Mouse (Mus musculus): ENCODE measurements around the gene Ap1g2. TPM values are rescaled to one million over a fixed set of nuclear protein-coding genes. Genes with fewer than 3 reads are reported as not detected.
A peak's percentile ranks its signal among the peaks of the same experiment; 100 is the strongest.

Ap1g2 gene
- polyA plus RNA-seq, 1 experiment from 2014 or later = 8.6 TPM

DNA sequence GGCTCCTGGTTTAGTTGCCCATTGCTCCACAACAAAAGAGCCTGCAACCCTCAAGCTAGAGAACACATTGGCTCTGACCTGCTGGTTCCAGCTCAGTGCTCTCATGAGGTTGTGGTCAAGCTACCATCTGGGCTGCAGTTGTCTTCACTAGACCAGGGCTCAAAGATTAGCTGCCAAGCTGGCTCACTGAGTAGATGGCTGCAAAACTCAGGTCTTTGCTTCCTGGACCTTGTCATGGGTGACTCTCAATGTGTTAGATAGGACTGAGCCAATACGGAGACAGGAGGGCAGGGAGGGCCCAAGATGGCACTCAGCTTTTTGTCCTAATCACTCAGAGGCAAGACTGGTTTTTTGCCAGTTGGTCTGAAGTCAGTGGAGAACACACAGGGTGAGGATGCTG lies 39.9 kb upstream of the Ap1g2 start:
- ATAC-seq (ENCODE audit: insufficient number of reproducible peaks, insufficient read depth, low FRiP score, low read depth) = no peak
- H3K9ac ChIP-seq (ENCODE audit: low read length) = no peak overlapping the region
- H3K4me3 ChIP-seq (ENCODE audit: control insufficient read depth in 1 of 2, insufficient read depth in 1 of 2, low read depth in 1 of 2, low read length in 2 of 2) = no peak overlapping the region
- H3K36me3 ChIP-seq (ENCODE audit: control insufficient read depth, insufficient read depth, low read length) = no peaks in the 10 kb centered on the region
- H3K4me1 ChIP-seq (ENCODE audit: control insufficient read depth in 2 of 2, insufficient read depth in 2 of 2, low read length in 2 of 2) = peaks cover 8 to 11% of the 10 kb centered on the region in 2 experiments
- H3K27ac ChIP-seq (replicated peaks in 1 of 2; ENCODE audit: control insufficient read depth in 1 of 2, insufficient read depth in 1 of 2, low read depth in 2 of 2, low read length in 2 of 2) = no peak overlapping the region
- H3K4me2 ChIP-seq (ENCODE audit: low read length) = no peak overlapping the region
- no peaks in the 10 kb centered on the region for H3K27me3 ChIP-seq (ENCODE audit: control insufficient read depth, insufficient read depth, low read length)
- H3K9me3 ChIP-seq (ENCODE audit: control insufficient read depth, low read length) = no peaks in the 10 kb centered on the region
- 86% methylated on average over 1 of the region's 1 CpGs for WGBS

- WGBS = 52% methylated on average over 7 of the region's 7 CpGs
- no peaks in the 10 kb centered on the region for H3K36me3 ChIP-seq (ENCODE audit: control insufficient read depth, insufficient read depth, low read length)
Observed at GRCm38 (mm10) chr14:55139313-55139712, 32.9 kb upstream of the Ap1g2 start.

GRCm38 (mm10) chr14:55135676-55136075 lies 29.3 kb upstream of the Ap1g2 start:
- Histone ChIP-seq H3K4me2 (ENCODE audit: low read length) (no peak overlapping the region), H3K9me3 (ENCODE audit: control insufficient read depth, low read length) (no peaks in the 10 kb centered on the region), H3K4me1 (ENCODE audit: control insufficient read depth in 2 of 2, insufficient read depth in 2 of 2, low read length in 2 of 2) (no peaks in the 10 kb centered on the region), H3K4me3 (ENCODE audit: control insufficient read depth in 1 of 2, insufficient read depth in 1 of 2, low read depth in 1 of 2, low read length in 2 of 2) (no peak overlapping the region), H3K27ac (replicated peaks in 1 of 2; ENCODE audit: control insufficient read depth in 1 of 2, insufficient read depth in 1 of 2, low read depth in 2 of 2, low read length in 2 of 2) (no peak overlapping the region), H3K27me3 (ENCODE audit: control insufficient read depth, insufficient read depth, low read length) (no peaks in the 10 kb centered on the region), H3K9ac (ENCODE audit: low read length) (no peak overlapping the region), H3K36me3 (ENCODE audit: control insufficient read depth, insufficient read depth, low read length) (no peaks in the 10 kb centered on the region)
- 50% methylated on average over 8 of the region's 8 CpGs for WGBS
- ATAC-seq (ENCODE audit: insufficient number of reproducible peaks, insufficient read depth, low FRiP score, low read depth) = no peak

More at GRCm38 (mm10) chr14:55139313-55139712, 32.9 kb upstream of the Ap1g2 start:
- H3K9ac ChIP-seq (ENCODE audit: low read length) = no peak overlapping the region
- no peaks in the 10 kb centered on the region for H3K9me3 ChIP-seq (ENCODE audit: control insufficient read depth, low read length)
- no peak overlapping the region for H3K4me2 ChIP-seq (ENCODE audit: low read length)
- H3K4me1 ChIP-seq (ENCODE audit: control insufficient read depth in 2 of 2, insufficient read depth in 2 of 2, low read length in 2 of 2) = no peaks in the 10 kb centered on the region
- H3K27ac ChIP-seq (replicated peaks in 1 of 2; ENCODE audit: control insufficient read depth in 1 of 2, insufficient read depth in 1 of 2, low read depth in 2 of 2, low read length in 2 of 2) = no peak overlapping the region
- no peak overlapping the region for H3K4me3 ChIP-seq (ENCODE audit: control insufficient read depth in 1 of 2, insufficient read depth in 1 of 2, low read depth in 1 of 2, low read length in 2 of 2)
- no peaks in the 10 kb centered on the region for H3K27me3 ChIP-seq (ENCODE audit: control insufficient read depth, insufficient read depth, low read length)
- ATAC-seq (ENCODE audit: insufficient number of reproducible peaks, insufficient read depth, low FRiP score, low read depth) = no peak

DNA sequence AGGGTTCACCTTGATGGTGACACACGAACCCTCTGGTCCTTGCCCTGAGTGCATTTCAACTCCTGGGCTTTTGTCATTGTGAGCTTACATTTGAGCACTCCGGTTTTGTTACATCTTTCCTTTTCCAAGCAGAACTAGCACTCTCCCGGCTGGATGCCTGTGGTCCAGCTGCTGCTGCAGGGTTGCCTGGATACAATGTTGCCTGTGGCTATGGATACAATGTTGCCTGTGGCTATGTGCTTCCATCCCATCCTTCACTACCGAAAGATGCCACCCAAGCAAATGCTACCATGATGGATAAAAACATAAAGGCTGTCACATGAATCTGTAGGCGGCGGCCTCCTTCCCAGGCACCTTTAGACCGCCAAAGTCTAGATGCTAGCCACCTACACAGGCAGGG lies 20.1 kb upstream of the Ap1g2 start:
- 89% methylated on average over 7 of the region's 7 CpGs for WGBS
- Histone ChIP-seq H3K27me3 (ENCODE audit: control insufficient read depth, insufficient read depth, low read length) (no peaks in the 10 kb centered on the region), H3K36me3 (ENCODE audit: control insufficient read depth, insufficient read depth, low read length) (no peaks in the 10 kb centered on the region), H3K4me2 (ENCODE audit: low read length) (no peak overlapping the region), H3K9ac (ENCODE audit: low read length) (no peak overlapping the region), H3K27ac (replicated peaks in 1 of 2; ENCODE audit: control insufficient read depth in 1 of 2, insufficient read depth in 1 of 2, low read depth in 2 of 2, low read length in 2 of 2) (no peak overlapping the region), H3K9me3 (ENCODE audit: control insufficient read depth, low read length) (no peaks in the 10 kb centered on the region), H3K4me1 (ENCODE audit: control insufficient read depth in 2 of 2, insufficient read depth in 2 of 2, low read length in 2 of 2) (peaks cover 4 to 10% of the 10 kb centered on the region in 2 experiments; a peak in 3 of 4 replicates), H3K4me3 (ENCODE audit: control insufficient read depth in 1 of 2, insufficient read depth in 1 of 2, low read depth in 1 of 2, low read length in 2 of 2) (no peak overlapping the region)
- no peak for ATAC-seq (ENCODE audit: insufficient number of reproducible peaks, insufficient read depth, low FRiP score, low read depth)

DNA sequence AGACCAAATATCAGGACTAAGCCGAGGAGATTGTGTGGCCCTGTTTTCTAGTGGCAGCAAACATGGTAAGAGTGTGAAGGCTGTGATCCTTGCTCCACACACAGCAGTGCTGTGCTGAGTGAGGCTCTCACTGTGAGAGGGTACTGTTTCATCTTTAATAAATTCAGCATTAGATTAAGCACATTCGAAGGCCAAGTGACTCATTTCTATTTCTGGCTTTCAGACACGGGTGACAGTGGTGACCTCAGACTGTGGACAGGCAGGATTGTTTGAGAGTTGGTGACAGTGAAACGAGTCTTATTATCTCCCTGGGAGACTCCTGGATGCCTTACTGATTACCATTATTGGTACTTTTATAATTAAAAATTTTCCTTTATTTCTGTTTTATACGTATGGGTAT lies 19.3 kb upstream of the Ap1g2 start:
- no peak for ATAC-seq (ENCODE audit: insufficient number of reproducible peaks, insufficient read depth, low FRiP score, low read depth)
- H3K9me3 ChIP-seq (ENCODE audit: control insufficient read depth, low read length) = no peaks in the 10 kb centered on the region
- 49% methylated on average over 5 of the region's 5 CpGs for WGBS

GRCm38 (mm10) chr14:55122359-55122758 lies 16.0 kb upstream of the Ap1g2 start:
- H3K4me2 ChIP-seq (ENCODE audit: low read length) = peak overlapping the region; percentile 61
- H3K4me1 ChIP-seq (ENCODE audit: control insufficient read depth in 2 of 2, insufficient read depth in 2 of 2, low read length in 2 of 2) = peaks cover 4 to 10% of the 10 kb centered on the region in 2 experiments; a peak in 3 of 4 replicates
- peak overlapping the region in 1 of 2 experiments; percentile 17; a peak in 2 of 4 replicates for H3K4me3 ChIP-seq (ENCODE audit: control insufficient read depth in 1 of 2, insufficient read depth in 1 of 2, low read depth in 1 of 2, low read length in 2 of 2)
- H3K36me3 ChIP-seq (ENCODE audit: control insufficient read depth, insufficient read depth, low read length) = no peaks in the 10 kb centered on the region
- H3K27me3 ChIP-seq (ENCODE audit: control insufficient read depth, insufficient read depth, low read length) = peaks cover 7% of the 10 kb centered on the region
- no peak for ATAC-seq (ENCODE audit: insufficient number of reproducible peaks, insufficient read depth, low FRiP score, low read depth)
- WGBS = 33% methylated on average over 8 of the region's 8 CpGs
- peak overlapping the region in 1 of 2 experiments; percentile 28; a peak in 1 of 4 replicates for H3K27ac ChIP-seq (replicated peaks in 1 of 2; ENCODE audit: control insufficient read depth in 1 of 2, insufficient read depth in 1 of 2, low read depth in 2 of 2, low read length in 2 of 2)
- no peaks in the 10 kb centered on the region for H3K9me3 ChIP-seq (ENCODE audit: control insufficient read depth, low read length)
- peak overlapping the region; percentile 35 for H3K9ac ChIP-seq (ENCODE audit: low read length)

More for the DNA sequence above, 19.3 kb upstream of the Ap1g2 start:
- Histone ChIP-seq H3K4me1 (ENCODE audit: control insufficient read depth in 2 of 2, insufficient read depth in 2 of 2, low read length in 2 of 2) (peaks cover 4 to 10% of the 10 kb centered on the region in 2 experiments; a peak in 3 of 4 replicates), H3K4me2 (ENCODE audit: low read length) (no peak overlapping the region), H3K27me3 (ENCODE audit: control insufficient read depth, insufficient read depth, low read length) (no peaks in the 10 kb centered on the region), H3K27ac (replicated peaks in 1 of 2; ENCODE audit: control insufficient read depth in 1 of 2, insufficient read depth in 1 of 2, low read depth in 2 of 2, low read length in 2 of 2) (no peak overlapping the region), H3K9ac (ENCODE audit: low read length) (no peak overlapping the region), H3K4me3 (ENCODE audit: control insufficient read depth in 1 of 2, insufficient read depth in 1 of 2, low read depth in 1 of 2, low read length in 2 of 2) (no peak overlapping the region), H3K36me3 (ENCODE audit: control insufficient read depth, insufficient read depth, low read length) (no peaks in the 10 kb centered on the region)

DNA sequence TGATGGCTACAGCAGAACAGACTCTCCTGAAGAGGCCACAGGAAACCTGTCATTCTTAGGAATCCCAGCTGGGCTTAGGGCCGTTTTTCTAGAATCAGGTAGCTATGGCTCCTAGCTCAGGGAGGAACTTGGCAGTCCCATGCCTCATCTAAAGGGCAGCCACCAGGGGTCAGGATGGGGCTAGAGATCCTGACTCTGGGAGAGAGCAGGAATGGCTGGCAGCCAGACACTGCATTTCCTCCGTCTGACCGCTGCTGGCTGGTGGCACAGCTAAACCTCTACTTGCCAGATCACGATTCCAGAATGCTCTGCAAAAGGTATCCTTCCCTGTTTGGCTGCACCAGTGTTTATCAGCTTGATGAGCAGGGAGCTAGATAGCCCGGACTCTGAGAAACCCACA lies 15.6 kb upstream of the Ap1g2 start:
- peak overlapping the region; percentile 61 for H3K4me2 ChIP-seq (ENCODE audit: low read length)
- peaks cover 11% of the 10 kb centered on the region for H3K27me3 ChIP-seq (ENCODE audit: control insufficient read depth, insufficient read depth, low read length)
- H3K4me3 ChIP-seq (ENCODE audit: control insufficient read depth in 1 of 2, insufficient read depth in 1 of 2, low read depth in 1 of 2, low read length in 2 of 2) = peak overlapping the region in 1 of 2 experiments; percentile 17; a peak in 2 of 4 replicates
- H3K9ac ChIP-seq (ENCODE audit: low read length) = peak overlapping the region; percentile 35
- WGBS = 1% methylated on average over 5 of the region's 5 CpGs
- peak; percentile 83 for ATAC-seq (ENCODE audit: insufficient number of reproducible peaks, insufficient read depth, low FRiP score, low read depth)
- no peaks in the 10 kb centered on the region for H3K9me3 ChIP-seq (ENCODE audit: control insufficient read depth, low read length)
- no peaks in the 10 kb centered on the region for H3K36me3 ChIP-seq (ENCODE audit: control insufficient read depth, insufficient read depth, low read length)
- peaks cover 4 to 10% of the 10 kb centered on the region in 2 experiments; a peak in 3 of 4 replicates for H3K4me1 ChIP-seq (ENCODE audit: control insufficient read depth in 2 of 2, insufficient read depth in 2 of 2, low read length in 2 of 2)
- H3K27ac ChIP-seq (replicated peaks in 1 of 2; ENCODE audit: control insufficient read depth in 1 of 2, insufficient read depth in 1 of 2, low read depth in 2 of 2, low read length in 2 of 2) = peak overlapping the region in 1 of 2 experiments; percentile 28; a peak in 1 of 4 replicates

All from heart, embryonic 14.5 days (tissue).